In the genomic region with DNA sequence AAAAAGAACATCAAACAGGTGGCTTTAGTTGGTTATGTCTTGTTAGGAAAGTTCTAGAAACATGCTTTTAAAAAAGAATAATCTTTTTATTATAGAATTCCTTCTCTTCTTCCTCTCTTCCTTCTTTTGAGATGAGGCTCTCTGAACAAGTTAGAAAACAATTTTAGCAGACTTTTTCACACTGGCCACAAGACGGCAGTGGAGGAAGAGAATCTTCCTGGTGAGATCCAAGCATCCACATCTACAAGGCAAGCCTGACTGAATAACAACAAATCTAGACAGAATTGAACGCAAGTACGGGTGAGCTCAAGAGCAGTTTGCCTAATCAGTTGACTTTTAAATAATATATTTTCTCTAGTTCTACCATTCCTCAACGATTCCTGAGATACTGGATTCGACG, we compare ENCODE assay signal across 22 mouse cellular contexts.
DNase-seq lines count a peak whose midpoint lies in the region; ATAC-seq and TF ChIP-seq lines count a peak whose summit lies in the region.
"Had no signal": no experiment of that assay in that cellular context is flagged by ENCODE, and none has a peak within 500 bp of the region (broad histone marks: within the 10 kb centered on the region; RNA-seq: fewer than 3 reads in every experiment).

No protein-coding gene starts in this region.

- POLR2A ChIA-PET in Patski (lab: Charles Lee): no interaction called here

- peak overlapping the region; percentile 15; the same call in 1 of the 2 replicates for H3K4me2 ChIP-seq in embryonic facial prominence, embryonic 15.5 days (replicated peaks)
- H3K4me2 ChIP-seq: embryonic facial prominence, embryonic 12.5 days; forebrain, embryonic 15.5 days; heart, embryonic 12.5 days; hindbrain, embryonic 15.5 days had no signal

- intact Hi-C loops in left cerebral cortex, adult 2 months (cut with DNase I): no loop called here

- H3K27me3 ChIP-seq in Patski: no peaks in the 10 kb centered on the region
- no peaks in the 10 kb centered on the region for H3K27me3 ChIP-seq in embryonic facial prominence, embryonic 15.5 days
- H3K27me3 ChIP-seq: CH12.LX; embryonic facial prominence, embryonic 12.5 days; forebrain, embryonic 15.5 days; heart, embryonic 12.5 days; hindbrain, embryonic 15.5 days had no signal

- H3K9ac ChIP-seq in embryonic facial prominence, embryonic 15.5 days: no peak overlapping the region
- H3K9ac ChIP-seq: embryonic facial prominence, embryonic 12.5 days; forebrain, embryonic 15.5 days; heart, embryonic 12.5 days; hindbrain, embryonic 15.5 days had no signal

- H3K4me3 ChIP-seq in left cerebral cortex, adult 2 months: no peak overlapping the region
- H3K4me3 ChIP-seq in embryonic facial prominence, embryonic 15.5 days (replicated peaks): no peak overlapping the region
- H3K4me3 ChIP-seq: embryonic facial prominence, embryonic 12.5 days; forebrain, embryonic 15.5 days; gastrocnemius, adult 2 months; heart, embryonic 12.5 days; hindbrain, embryonic 10.5 days; hindbrain, embryonic 15.5 days had no signal

- peak; percentile 65; the same call in 1 of the 2 replicates for ATAC-seq in frontal cortex, adult (ENCODE audit: low TSS enrichment)
- peak; percentile 51 for ATAC-seq in Patski
- no peak for ATAC-seq in embryonic facial prominence, embryonic 15.5 days (ENCODE audit: insufficient number of reproducible peaks, low FRiP score, low TSS enrichment, low read depth)
- ATAC-seq: forebrain, embryonic 15.5 days; inflammation-experienced regulatory T-cells, adult 6 months; intestine, postnatal 0 days had no signal

- H3K36me3 ChIP-seq in embryonic facial prominence, embryonic 15.5 days: 0 out of 2 replicates have a peak, but pooled peaks cover 6% of the 10 kb centered on the region
- H3K36me3 ChIP-seq: embryonic facial prominence, embryonic 12.5 days had no signal

- no peaks in the 10 kb centered on the region for H3K9me3 ChIP-seq in embryonic facial prominence, embryonic 15.5 days (replicated peaks)
- H3K9me3 ChIP-seq: embryonic facial prominence, embryonic 12.5 days; forebrain, embryonic 15.5 days; heart, embryonic 12.5 days; hindbrain, embryonic 10.5 days; hindbrain, embryonic 15.5 days had no signal

- no peaks in the 10 kb centered on the region for H3K4me1 ChIP-seq in embryonic facial prominence, embryonic 15.5 days
- H3K4me1 ChIP-seq: embryonic facial prominence, embryonic 12.5 days; forebrain, embryonic 15.5 days; heart, embryonic 12.5 days; hindbrain, embryonic 10.5 days; hindbrain, embryonic 15.5 days had no signal

- DNase-seq in frontal cortex, postnatal 10 days (ENCODE audit: low spot score in 2 of 2): no peak
- DNase-seq in left cerebral cortex, adult 2 months (ENCODE audit: extremely low spot score in 1 of 2, low spot score in 2 of 2): no peak
- no peak for DNase-seq in left cerebral cortex, adult 8-10 months (ENCODE audit: low spot score in 2 of 2)
- no peak for DNase-seq in Patski (ENCODE audit: low read depth, low spot score)
- DNase-seq in adrenal gland, postnatal 14 days: no peak
- no peak for DNase-seq in thymus, postnatal 25 days
- DNase-seq: adrenal gland, adult 8-10 months; cerebellum, adult 11-12 months; cerebellum, adult 9-10 months; cerebellum, postnatal 36 days; gastrocnemius, adult 2 months; gastrocnemius, postnatal 25 days had no signal

- in situ Hi-C loops in Patski (cut with MboI; ENCODE audit: low pct_unique_long_range_greater_than_20kb): loop anchor here (10.0 kb wide), 1 partner anchor 343 kb away; no protein-coding TSS in a partner anchor

- no peak overlapping the region for H3K27ac ChIP-seq in left cerebral cortex, adult 2 months
- H3K27ac ChIP-seq in embryonic facial prominence, embryonic 15.5 days (replicated peaks): no peak overlapping the region
- H3K27ac ChIP-seq: embryonic facial prominence, embryonic 12.5 days; forebrain, embryonic 15.5 days; gastrocnemius, adult 2 months; hindbrain, embryonic 10.5 days; hindbrain, embryonic 15.5 days had no signal

- 80% methylated on average over 6 of the region's 6 CpGs for WGBS in embryonic facial prominence, embryonic 15.5 days

- CTCF ChIA-PET in Patski (lab: Charles Lee): interaction anchor here (0.8 to 2.5 kb wide), 4 partner anchors 62 to 615 kb away, joined by 3 to 10 read pairs (median 3); no protein-coding TSS in a partner anchor

- peak; percentile 35 for TF ChIP-seq CTCF in left cerebral cortex, adult 2 months (IDR thresholded peaks at IDR 0.05)
- TF ChIP-seq CTCF in Patski (IDR thresholded peaks at IDR 0.05): peak; percentile 52
